Mouse (Mus musculus) retina, adult 2 months (tissue): Measurements from ENCODE around the gene Thtpa.

ENCODE experiments used
- DNase-seq: peaks from one replicate; pipeline ENCODE4 v3.0.0-alpha.2; 2012; ENCODE audit warnings: low read depth, low spot score

Gene Thtpa

DNA sequence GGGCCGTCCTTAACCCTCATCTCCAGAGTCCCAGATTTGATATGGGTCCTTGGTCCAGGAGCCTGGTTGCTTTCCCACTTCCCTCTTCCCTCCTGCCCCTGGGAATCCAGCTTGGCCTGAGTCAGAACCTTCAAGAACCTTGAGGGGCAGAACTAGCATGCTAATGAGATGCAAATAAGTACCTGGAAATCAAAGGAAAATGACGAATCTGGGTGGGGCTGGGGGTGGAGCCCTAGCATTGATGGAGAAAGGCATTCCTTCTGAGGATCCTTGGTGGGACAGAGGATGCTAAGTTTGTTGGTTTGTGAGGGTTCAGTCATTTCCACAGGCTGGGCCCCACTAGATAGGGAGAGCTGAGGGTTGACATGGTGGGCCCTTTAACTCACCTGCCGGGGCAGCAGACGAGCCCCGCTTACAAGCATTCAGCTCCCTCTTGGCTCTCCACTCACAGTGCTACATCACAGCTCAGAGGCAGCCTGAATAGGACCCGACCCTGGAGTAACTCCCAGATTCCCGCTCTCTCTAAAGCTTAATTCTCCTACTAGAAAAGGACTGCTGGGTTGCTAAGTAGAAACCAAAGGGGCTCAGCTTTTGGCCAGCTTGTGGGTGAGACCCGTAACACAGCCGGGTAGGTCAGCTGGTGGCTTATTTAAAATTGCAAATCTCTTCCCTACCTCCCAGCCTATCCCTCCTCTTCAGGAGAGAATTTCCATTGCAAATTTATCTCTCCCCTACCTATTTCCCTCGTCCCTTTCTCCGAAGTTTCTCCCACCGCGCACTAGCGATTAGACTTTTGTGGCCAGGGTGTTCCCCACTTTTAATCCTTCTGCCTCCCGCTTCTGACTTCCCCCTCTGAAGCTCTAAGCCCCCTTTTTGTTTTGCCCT, 16.9 kb upstream of the Thtpa start:
- no peak for DNase-seq

DNA sequence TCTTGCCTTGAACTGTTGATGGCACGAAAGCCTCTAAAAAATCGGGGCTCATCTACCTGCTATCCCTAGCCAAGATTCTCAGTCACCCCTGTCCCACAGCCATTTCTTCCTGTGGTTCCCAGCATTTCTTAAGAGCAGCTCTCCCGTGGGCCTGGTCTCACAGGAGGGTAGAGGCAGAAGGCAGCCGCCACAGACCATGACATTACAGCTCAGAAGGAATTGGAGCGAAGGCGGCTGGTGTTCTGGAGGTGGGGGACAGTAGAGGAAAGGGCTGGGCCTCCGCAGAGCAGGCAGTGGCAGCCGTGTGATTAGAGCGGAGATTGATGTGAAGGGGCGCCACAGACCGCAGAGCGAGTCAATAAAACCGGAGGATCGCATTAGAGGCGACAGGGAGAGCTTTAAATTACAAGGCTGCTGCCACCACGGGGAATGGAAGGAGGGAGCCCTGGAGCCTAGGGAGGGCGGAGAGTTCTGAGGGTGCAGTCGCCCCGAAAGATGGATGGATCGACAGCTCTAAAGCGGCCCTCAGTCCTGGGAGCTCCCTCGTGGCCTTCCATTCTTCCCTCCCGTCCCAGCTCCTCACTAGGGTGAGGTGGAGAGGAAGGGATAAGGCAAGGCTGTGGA, 16.1 kb upstream of the Thtpa start:
- no peak for DNase-seq

- peak; percentile 59 for DNase-seq
Observed at GRCm38 (mm10) chr14:55079214-55079970, 15.2 kb upstream of the Thtpa start.

- DNase-seq, result no peak
Observed at GRCm38 (mm10) chr14:55081105-55081504, 13.5 kb upstream of the Thtpa start.

- DNase-seq, result no peak
Observed at GRCm38 (mm10) chr14:55083481-55083880, 11.1 kb upstream of the Thtpa start.

GRCm38 (mm10) chr14:55085324-55086008, 9.1 kb upstream of the Thtpa start:
- no peak for DNase-seq

GRCm38 (mm10) chr14:55086009-55086514, 8.5 kb upstream of the Thtpa start:
- DNase-seq, result no peak

DNA sequence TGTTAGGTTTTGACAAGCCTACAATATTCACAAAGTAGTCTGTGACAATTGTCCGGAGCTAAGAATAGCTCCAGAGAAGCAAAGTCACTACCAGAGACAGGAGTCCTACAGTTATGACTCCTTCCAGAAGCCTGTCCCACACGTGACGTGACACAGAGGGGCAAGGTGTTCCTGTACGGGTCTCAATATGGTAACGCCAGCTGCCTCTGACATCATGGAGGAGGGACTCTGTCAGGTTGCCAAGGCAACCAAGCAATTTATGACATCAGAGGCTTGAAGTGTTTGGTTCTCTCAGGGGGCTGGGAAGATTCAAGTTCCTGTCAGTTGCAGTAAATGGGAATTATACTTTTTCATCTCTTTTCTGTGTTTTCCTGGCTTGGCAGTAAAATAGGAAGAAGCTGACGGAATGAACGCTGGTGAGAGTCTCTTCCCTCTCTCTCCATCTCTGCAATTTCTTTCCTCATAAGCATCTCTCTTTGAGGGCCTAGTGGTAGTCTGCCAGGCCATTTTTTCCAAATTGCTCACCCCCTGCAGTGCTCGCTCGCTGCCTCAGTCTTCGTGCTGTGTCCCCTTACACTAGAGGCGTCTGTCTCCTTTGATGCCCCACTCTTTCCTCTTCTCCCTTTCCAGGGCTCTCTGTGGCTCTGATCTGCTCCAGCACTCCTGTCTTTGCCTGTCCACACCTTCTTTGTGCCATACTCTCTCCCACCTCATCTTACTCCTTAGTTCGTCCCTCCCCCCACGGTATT, 5.2 kb upstream of the Thtpa start:
- no peak for DNase-seq

DNA sequence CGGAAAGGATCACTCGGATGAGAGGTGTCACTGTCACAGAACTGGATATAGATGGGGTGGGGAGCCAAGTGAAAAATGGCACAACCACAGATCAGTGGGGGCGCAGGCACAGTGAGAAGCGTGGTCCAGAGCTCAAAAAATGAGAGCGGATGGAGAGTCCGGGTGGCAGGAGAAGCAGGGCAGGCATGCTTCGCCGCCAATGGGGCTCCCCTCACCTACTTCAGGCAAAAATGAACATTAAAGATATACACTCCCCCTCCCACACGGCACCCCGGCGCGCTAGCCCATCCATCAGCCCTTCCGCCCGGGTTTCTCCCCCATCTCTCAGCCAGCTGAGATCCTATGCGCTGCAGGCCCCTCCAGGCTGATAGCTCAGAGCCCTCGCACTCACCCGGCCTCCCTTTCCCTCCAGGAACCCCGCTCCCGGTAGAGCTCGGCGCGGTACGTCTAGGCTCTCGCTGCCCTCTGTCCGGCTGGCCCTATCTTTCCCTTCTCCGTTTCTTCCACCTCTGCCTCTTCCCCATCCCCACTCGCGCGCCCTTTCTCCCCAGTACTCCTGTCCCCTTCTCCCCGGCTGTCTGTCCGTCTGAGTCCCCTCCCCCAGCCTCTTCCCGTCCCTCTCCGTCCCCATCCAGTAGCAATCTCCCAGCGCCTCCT, 3.2 kb upstream of the Thtpa start:
- DNase-seq, result no peak

GRCm38 (mm10) chr14:55092011-55092577, 2.5 kb upstream of the Thtpa start, which contains the start of gene Zfhx2:
Gene Zfhx2, minus strand, starts transcription at chr14:55092324.
- peak; percentile 84 for DNase-seq

- no peak for DNase-seq
Observed at GRCm38 (mm10) chr14:55093927-55094326, 657 bp upstream of the Thtpa start.

DNA sequence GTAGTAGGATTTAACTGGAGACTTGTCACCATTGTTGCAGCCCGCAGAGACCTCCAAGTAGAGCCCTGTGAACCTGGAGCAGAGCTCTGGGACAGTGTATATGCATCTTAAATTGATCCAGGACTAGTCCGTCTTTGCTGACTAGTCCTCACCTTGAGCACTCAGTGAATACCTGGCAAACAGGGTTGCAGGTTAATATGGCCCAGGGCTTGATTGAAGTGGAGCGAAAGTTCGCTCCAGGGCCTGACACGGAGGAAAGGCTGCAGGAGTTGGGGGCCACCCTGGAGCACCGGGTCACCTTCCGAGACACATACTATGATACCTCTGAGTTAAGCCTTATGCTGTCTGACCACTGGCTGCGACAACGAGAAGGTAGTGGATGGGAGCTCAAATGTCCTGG, 679 bp downstream of the Thtpa start:
- no peak for DNase-seq

DNA sequence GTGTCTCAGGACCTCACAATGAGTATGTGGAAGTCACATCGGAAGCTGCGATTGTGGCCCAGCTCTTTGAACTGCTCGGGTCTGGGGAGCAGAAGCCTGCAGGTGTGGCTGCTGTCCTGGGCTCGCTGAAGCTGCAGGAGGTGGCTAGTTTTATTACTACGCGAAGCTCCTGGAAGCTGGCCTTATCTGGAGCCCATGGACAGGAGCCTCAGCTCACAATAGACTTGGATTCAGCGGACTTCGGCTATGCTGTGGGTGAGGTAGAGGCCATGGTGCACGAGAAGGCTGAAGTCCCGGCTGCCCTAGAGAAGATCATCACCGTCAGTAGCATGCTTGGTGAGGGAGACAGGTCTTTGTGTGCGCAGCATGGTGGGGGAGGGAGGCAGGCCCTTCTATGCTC, 1.1 kb downstream of the Thtpa start:
- no peak for DNase-seq

DNA sequence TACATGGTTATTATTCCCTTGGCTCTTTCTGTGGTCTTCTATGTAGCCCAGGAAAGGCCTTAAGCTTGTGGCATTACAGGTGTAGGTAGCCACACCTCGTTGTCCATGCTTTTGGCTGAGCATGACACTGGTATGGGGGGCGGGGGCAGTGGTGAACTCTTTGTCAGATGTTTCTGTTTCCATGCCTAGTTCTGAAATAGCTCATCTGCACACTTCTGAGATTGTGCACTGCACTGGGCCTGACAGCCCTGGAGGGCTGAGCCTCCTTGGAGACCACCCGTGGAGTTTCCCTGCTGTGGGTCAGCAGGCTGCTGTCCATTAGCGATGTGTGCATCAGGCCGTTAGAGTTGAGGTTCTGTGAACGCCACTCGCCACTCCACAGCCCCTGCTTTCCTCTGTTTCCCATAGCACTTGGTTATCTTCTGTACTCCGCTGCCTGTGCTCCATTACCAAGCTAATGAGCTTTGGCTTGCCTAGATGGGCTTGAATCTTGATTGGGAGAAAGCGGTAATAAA, 2.0 kb downstream of the Thtpa start:
- no peak for DNase-seq

DNA sequence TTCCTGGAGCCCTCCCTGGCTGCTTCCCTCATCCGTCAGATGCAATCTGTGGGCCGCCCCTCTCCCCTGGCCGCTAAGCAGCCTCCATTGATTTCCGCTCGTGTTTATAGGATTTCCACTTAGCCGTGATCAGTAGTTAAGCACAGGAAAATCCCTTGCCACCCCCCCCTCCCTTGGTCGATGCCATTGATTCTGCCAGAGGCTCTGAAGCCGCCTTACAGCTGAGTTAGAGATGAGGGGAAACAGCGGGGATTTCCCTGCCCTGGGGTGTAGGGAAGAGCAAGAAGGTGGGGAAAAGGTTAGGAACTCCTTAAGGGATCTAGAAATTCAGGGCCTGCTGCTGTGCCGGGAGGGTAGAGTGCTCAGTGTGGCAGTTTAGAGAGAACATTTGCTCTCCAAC, 3.1 kb downstream of the Thtpa start:
- no peak for DNase-seq

DNA sequence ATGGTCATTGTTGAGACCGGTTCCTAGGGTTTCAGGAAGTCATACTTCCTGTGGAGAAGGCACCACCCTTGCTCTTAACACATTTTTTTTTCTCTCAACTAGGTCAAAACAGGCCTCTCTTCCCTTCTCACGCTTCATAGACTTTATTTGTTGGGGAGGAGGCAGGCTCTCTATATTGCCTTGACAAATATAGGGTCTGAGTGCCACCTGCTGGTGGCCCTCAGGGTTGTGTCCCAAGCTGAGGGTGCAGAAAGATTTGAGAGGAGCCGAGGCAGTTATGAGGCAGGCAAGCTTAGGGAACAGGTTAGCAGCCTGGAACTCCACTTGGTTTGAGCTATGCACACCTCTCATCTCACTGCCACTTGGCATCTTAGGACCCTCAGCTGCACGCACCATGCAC, 3.5 kb downstream of the Thtpa start:
- DNase-seq, result no peak

DNA sequence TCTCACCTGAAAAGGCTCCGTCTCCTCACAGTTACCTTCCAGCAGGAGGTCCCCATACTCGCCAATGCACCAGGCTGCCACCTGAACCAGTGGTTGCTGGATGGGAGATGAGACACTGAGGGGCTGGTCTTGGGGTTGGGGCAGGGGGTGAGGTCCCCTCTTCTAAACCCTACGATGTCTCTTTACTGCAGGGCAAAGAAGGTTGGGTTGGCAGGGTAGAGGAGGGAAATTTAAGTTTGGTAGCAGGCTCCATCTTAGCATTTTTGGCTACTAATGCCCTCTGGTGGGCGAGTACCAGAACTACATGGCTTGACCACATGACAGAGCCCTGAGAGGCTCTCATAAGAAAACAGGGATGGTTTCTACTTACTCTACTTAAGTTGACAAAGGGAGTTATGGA, 7.0 kb downstream of the Thtpa start:
- no peak for DNase-seq

- DNase-seq, result no peak
Observed at GRCm38 (mm10) chr14:55102253-55102785, 7.7 kb downstream of the Thtpa start.

DNA sequence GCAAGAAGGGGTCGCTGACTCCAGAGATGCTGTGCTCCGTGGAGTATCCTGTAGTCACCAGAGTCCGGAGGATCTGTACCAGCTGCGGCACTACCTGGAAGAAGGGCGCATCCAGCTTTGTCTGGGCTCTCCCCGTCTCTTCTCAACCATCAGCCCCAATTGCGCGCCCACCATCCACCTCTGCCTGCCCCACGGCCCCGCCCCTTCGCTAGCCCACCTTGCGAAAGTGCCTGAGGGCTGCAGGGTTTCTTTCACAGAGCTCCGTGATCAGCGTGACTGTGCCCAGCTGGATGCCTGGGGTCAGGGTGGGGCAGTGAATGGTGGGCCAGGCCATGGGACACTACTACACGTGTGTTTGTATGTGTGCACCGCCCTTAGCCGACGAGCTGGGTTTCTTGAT, 9.8 kb downstream of the Thtpa start:
- no peak for DNase-seq
